Mouse (Mus musculus): ENCODE data around the gene Myh15. TPM values are rescaled to one million over a fixed set of nuclear protein-coding genes. Genes with fewer than 3 reads are reported as not detected.
A peak's percentile ranks its signal among the peaks of the same experiment; 100 is the strongest.

Gene Myh15
- polyA plus RNA-seq, 1 experiment from 2014 or later, result not detected

DNA sequence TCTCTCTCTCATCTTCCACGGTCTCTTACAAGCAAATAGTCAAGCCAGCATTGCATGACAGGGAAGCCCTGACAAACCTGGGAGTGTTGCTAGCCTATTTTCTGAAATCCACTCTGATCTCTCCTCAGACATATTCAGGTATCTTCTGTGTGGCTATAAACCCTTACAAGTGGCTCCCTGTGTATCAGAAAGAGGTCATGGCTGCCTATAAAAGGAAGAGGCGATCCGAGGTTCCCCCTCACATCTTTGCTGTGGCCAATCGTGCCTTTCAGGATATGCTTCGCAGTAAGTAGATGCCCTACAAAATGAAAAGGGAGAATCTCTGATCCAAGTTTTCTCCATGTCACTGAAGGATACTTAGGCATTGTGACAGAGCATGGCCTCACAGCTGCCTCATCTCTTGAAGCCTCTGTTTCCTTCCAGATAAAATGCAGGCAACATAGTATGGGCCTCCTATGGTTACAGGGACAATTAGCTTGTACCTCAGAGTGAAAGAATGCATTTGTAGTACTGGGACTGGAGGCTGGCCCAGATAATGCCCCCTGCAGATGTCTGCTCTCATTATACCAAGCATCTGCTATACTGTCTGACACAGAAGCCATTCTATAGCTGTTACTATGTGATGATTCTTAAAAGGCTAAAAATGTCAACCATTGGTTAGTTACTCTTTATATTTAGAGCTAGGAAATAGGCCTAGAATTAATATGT is 12.1 kb downstream of the Myh15 start:
- no peak overlapping the region for H3K4me3 ChIP-seq (replicated peaks; ENCODE audit: low read depth, low read length)
- ATAC-seq (replicated peaks; ENCODE audit: low FRiP score, low read depth) (no peak), DNase-seq (ENCODE audit: low spot score) (no peak)
- no peak overlapping the region for H3K27ac ChIP-seq
- no peaks in the 10 kb centered on the region for H3K36me3 ChIP-seq (ENCODE audit: insufficient read depth, low read length)
- TF ChIP-seq CTCF (IDR thresholded peaks at IDR 0.05; ENCODE audit: low read depth), result no peak
- H3K4me2 ChIP-seq (ENCODE audit: low read length), result no peak overlapping the region
- 84% methylated on average over 5 of the region's 5 CpGs for WGBS
- H3K27me3 ChIP-seq (ENCODE audit: insufficient read depth, low read length), result no peaks in the 10 kb centered on the region
- H3K4me1 ChIP-seq (replicated peaks; ENCODE audit: insufficient read depth, low read length), result no peaks in the 10 kb centered on the region
- H3K9me3 ChIP-seq (replicated peaks; ENCODE audit: low read length), result no peaks in the 10 kb centered on the region
- H3K9ac ChIP-seq (ENCODE audit: low read depth, low read length), result no peak overlapping the region

DNA sequence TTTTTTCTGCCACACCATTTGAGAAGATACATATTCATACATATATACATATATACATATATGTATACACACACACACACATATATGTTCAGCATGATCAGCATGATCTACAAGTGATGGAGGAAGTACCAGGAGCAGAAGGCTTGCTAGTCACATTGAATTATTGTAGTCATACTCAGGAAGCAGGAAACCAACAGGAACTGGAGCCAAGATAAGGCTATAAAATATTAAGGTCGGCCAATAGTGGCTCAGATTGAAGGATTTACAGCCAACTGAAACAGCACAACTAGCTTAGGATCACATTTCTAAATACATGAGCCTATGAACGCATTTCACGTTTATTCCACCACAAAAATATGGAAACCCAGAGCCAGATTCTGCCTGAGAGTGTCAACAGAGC is 14.0 kb downstream of the Myh15 start:
- Histone ChIP-seq H3K9me3 (replicated peaks; ENCODE audit: low read length) (no peaks in the 10 kb centered on the region), H3K36me3 (ENCODE audit: insufficient read depth, low read length) (no peaks in the 10 kb centered on the region), H3K4me2 (ENCODE audit: low read length) (no peak overlapping the region), H3K4me1 (replicated peaks; ENCODE audit: insufficient read depth, low read length) (no peaks in the 10 kb centered on the region), H3K9ac (ENCODE audit: low read depth, low read length) (no peak overlapping the region), H3K4me3 (replicated peaks; ENCODE audit: low read depth, low read length) (no peak overlapping the region), H3K27me3 (ENCODE audit: insufficient read depth, low read length) (no peaks in the 10 kb centered on the region), H3K27ac (no peak overlapping the region)
- whole genome bisulfite sequencing, result 51% methylated on average over 3 of the region's 3 CpGs
- ATAC-seq (replicated peaks; ENCODE audit: low FRiP score, low read depth), result no peak
- TF ChIP-seq CTCF (IDR thresholded peaks at IDR 0.05; ENCODE audit: low read depth), result no peak
- peak; percentile 87 for DNase-seq (ENCODE audit: low spot score)

DNA sequence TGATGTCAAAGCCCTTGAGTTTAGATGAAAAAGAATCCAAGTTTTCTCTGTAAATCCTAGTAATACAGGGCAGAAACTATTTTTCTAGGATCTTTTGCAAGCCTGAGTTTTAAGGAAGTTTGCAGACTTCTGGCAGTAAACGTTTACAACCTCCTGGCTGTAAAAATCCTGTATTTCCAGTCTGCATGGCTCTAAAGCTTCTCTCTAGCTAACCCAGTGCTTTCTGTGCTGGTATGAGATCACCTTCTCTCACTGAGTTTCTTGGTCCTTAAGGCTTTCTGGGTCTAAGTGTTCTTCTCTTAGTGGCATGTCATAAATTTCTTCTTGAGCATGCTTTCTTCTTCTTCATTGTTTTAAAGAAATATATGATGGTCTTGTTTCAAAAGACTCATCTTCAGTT is 70.7 kb downstream of the Myh15 start:
- H3K27me3 ChIP-seq (ENCODE audit: insufficient read depth, low read length), result no peaks in the 10 kb centered on the region
- no peak for TF ChIP-seq CTCF (IDR thresholded peaks at IDR 0.05; ENCODE audit: low read depth)
- no peak overlapping the region for H3K9ac ChIP-seq (ENCODE audit: low read depth, low read length)
- no peaks in the 10 kb centered on the region for H3K36me3 ChIP-seq (ENCODE audit: insufficient read depth, low read length)
- DNase-seq (ENCODE audit: low spot score), result no peak
- no peak overlapping the region for H3K27ac ChIP-seq
- no peaks in the 10 kb centered on the region for H3K9me3 ChIP-seq (replicated peaks; ENCODE audit: low read length)
- no peak overlapping the region for H3K4me2 ChIP-seq (ENCODE audit: low read length)
- WGBS, result 8% methylated on average over 1 of the region's 1 CpGs
- no peaks in the 10 kb centered on the region for H3K4me1 ChIP-seq (replicated peaks; ENCODE audit: insufficient read depth, low read length)
- no peak overlapping the region for H3K4me3 ChIP-seq (replicated peaks; ENCODE audit: low read depth, low read length)
- no peak for ATAC-seq (replicated peaks; ENCODE audit: low FRiP score, low read depth)

DNA sequence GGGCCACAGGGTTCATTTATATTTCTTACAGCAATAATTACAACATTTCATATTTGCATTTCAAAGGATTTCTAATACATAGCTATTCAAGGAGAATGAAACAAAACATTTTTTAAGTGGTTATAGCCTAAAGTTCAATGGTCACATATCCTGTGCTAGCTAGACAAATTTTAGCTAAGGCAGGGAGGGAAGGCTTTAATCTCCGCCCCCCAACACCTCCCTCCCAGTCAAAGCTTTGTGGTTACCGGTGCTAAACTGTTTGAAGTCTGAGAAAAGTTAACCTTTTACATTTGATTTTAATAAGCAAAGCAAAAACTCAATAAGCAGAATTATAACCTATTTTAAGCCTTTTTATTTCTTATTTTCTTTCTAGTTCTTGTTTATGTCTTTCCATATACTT is 98.9 kb downstream of the Myh15 start:
- H3K4me2 ChIP-seq (ENCODE audit: low read length), result no peak overlapping the region
- H3K36me3 ChIP-seq (ENCODE audit: insufficient read depth, low read length), result no peaks in the 10 kb centered on the region
- no peak overlapping the region for H3K9ac ChIP-seq (ENCODE audit: low read depth, low read length)
- no peak overlapping the region for H3K27ac ChIP-seq
- H3K27me3 ChIP-seq (ENCODE audit: insufficient read depth, low read length), result no peaks in the 10 kb centered on the region
- no peak overlapping the region for H3K4me3 ChIP-seq (replicated peaks; ENCODE audit: low read depth, low read length)
- H3K4me1 ChIP-seq (replicated peaks; ENCODE audit: insufficient read depth, low read length), result no peaks in the 10 kb centered on the region
- no peak for TF ChIP-seq CTCF (IDR thresholded peaks at IDR 0.05; ENCODE audit: low read depth)
- 75% methylated on average over 2 of the region's 2 CpGs for WGBS
- H3K9me3 ChIP-seq (replicated peaks; ENCODE audit: low read length), result no peaks in the 10 kb centered on the region
- DNase-seq (ENCODE audit: low spot score) (no peak), ATAC-seq (replicated peaks; ENCODE audit: low FRiP score, low read depth) (no peak)

DNA sequence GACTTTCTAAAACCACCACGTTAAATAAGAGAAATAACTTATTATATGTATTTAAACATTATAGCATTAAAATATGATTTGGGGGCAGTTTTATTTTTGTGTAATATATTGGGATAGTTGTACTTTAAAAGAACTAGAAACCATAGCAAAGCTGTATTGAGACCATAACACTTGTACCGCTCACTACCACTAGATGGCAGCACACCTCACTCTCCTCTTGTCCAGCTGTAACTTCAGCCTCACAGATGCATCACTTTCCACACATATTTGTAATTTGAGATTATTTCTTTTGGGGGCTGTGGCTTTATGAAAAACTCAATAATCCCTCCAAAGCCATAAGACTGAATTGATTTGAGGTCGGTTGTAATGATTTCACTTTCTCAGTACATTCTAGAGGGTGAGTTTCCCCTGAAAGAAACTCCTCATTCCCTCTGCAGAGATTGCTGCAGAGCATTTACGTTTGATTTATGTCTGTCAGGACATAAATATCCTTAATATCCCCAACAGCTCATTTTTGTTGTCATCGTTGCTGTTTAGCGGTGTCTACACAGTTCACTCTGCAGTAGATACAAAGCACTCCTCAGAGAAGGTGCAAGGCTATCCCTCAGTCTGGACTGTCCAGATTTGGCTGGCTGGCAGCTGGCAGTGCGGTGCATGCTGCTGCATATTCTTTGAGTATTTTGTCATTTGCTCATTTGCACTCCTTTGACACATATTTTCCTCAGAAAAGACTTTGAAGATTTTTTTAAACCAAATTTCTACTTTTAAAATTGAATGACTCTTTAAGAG is 107.3 kb downstream of the Myh15 start:
- H3K36me3 ChIP-seq (ENCODE audit: insufficient read depth, low read length), result no peaks in the 10 kb centered on the region
- peak; percentile 84 for DNase-seq (ENCODE audit: low spot score)
- H3K27ac ChIP-seq, result no peak overlapping the region
- no peak overlapping the region for H3K4me2 ChIP-seq (ENCODE audit: low read length)
- peak; percentile 93 for TF ChIP-seq CTCF (IDR thresholded peaks at IDR 0.05; ENCODE audit: low read depth)
- H3K4me1 ChIP-seq (replicated peaks; ENCODE audit: insufficient read depth, low read length), result no peaks in the 10 kb centered on the region
- WGBS, result 31% methylated on average over 7 of the region's 7 CpGs
- H3K9ac ChIP-seq (ENCODE audit: low read depth, low read length), result no peak overlapping the region
- H3K9me3 ChIP-seq (replicated peaks; ENCODE audit: low read length), result no peaks in the 10 kb centered on the region
- H3K27me3 ChIP-seq (ENCODE audit: insufficient read depth, low read length), result no peaks in the 10 kb centered on the region
- ATAC-seq (replicated peaks; ENCODE audit: low FRiP score, low read depth), result peak; percentile 57; the same call in 1 of the 2 replicates
- H3K4me3 ChIP-seq (replicated peaks; ENCODE audit: low read depth, low read length), result no peak overlapping the region

DNA sequence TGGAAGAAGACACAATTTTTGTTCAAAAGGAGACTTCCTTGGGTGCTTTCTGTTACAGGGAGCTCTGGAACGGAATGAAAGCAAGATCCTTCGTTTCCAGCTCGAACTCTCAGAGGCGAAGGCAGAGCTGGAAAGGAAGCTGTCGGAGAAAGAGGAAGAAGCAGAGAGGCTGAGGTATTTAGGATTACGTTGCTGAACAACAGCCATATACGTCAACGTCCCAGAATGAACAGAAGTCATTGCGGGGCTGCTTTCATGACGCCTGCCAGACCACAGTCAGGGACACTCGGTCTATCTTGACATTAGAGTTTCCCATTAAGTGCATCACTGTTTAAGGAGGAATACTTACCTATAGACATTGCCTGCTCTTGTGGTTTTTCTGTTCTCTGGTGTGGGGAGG is 108.4 kb downstream of the Myh15 start:
- H3K27ac ChIP-seq, result no peak overlapping the region
- no peaks in the 10 kb centered on the region for H3K9me3 ChIP-seq (replicated peaks; ENCODE audit: low read length)
- no peak for ATAC-seq (replicated peaks; ENCODE audit: low FRiP score, low read depth)
- DNase-seq (ENCODE audit: low spot score), result no peak
- TF ChIP-seq CTCF (IDR thresholded peaks at IDR 0.05; ENCODE audit: low read depth), result no peak
- H3K4me1 ChIP-seq (replicated peaks; ENCODE audit: insufficient read depth, low read length), result no peaks in the 10 kb centered on the region
- H3K4me2 ChIP-seq (ENCODE audit: low read length), result no peak overlapping the region
- H3K4me3 ChIP-seq (replicated peaks; ENCODE audit: low read depth, low read length), result no peak overlapping the region
- no peaks in the 10 kb centered on the region for H3K36me3 ChIP-seq (ENCODE audit: insufficient read depth, low read length)
- no peaks in the 10 kb centered on the region for H3K27me3 ChIP-seq (ENCODE audit: insufficient read depth, low read length)
- 89% methylated on average over 11 of the region's 11 CpGs for WGBS
- no peak overlapping the region for H3K9ac ChIP-seq (ENCODE audit: low read depth, low read length)
